Mouse (Mus musculus) frontal cortex, postnatal 36 days (tissue): Measurements from ENCODE around the gene Skint6.
"Not testable (repeated sequence)": the region's sequence is repeated elsewhere in the genome, so short reads cannot be mapped to it uniquely, and the experiment has no call there.

Source experiments
- DNase-seq, 2 experiments: peaks; one replicate each; pipeline ENCODE4 v3.0.0; 2022; ENCODE audit warnings: low spot score in 2 of 2

Gene Skint6

DNA sequence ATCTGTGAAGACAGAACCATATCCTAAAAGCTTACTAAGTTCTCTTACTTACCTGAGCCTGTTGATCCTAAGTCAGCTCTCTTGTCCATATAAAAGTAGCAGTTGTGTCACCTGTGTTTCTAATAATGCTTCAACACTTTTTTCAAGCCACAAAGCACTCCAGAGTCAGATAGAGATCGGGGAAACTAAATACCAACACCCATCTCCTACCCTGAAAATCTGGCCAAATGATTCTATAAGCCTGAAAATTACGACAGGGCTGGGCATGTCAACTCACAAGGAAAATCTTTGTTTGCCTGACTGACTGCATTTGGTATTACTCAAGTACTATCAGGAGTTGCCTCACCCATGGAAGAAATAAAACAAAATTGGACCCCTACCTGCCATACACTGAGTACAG, at the start of gene Skint6:
Skint6 (minus strand) TSS at position 101 of the 400 bp plus-strand sequence.
- no peak for DNase-seq

DNA sequence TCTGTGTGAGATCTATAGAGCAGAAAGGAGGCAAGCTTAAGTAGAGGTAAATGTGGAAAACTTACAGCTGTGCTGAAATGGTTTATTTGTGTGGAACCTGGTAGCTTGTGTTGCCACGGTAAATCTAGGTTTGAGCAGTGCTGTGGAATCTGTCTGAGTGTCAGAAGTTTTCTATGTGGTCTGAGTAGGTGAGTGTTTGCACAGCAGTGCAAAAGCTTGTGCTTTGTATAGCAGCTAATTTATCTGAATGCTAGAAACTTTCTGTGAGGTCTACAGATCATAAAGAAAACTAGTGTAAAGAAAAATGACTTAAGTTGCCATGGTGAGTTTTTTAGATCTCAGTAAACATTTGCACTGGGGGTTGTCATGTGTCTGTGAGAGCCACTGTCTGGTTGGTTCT, 34.1 kb upstream of the Skint6 start:
- DNase-seq = no peak

DNA sequence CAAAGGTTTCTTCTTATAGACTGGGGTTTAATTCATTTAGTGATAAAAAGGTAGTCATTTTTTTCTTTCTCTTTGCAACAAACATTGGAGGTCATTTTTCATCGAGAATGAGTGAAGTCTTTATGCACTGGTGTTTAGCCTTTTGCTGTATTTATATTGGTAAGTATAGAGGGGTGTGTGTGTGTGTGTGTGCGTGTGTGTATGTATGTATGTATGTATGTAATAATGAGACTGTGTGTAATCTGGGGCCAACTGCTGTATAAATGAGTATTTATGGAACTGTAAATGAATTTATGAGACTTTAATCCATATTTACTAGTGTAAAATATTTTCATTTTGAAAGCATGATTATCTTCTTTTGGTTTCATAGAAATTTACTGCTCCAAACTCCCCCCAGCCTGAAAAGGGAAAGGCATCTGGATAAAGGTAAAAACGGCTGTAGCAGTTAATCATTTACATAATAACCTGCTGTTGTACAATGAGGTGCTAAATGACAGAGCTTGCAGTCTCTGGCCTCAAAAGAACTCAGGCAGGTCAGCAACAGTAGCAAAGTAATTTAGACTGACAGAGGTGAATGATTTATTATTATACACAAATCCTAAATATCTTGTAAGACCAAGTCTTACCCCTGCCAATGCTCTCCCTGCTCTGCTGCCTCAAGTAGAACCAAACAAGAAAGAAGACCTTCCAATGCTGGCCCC, 15.2 kb upstream of the Skint6 start:
- DNase-seq = no peak

DNA sequence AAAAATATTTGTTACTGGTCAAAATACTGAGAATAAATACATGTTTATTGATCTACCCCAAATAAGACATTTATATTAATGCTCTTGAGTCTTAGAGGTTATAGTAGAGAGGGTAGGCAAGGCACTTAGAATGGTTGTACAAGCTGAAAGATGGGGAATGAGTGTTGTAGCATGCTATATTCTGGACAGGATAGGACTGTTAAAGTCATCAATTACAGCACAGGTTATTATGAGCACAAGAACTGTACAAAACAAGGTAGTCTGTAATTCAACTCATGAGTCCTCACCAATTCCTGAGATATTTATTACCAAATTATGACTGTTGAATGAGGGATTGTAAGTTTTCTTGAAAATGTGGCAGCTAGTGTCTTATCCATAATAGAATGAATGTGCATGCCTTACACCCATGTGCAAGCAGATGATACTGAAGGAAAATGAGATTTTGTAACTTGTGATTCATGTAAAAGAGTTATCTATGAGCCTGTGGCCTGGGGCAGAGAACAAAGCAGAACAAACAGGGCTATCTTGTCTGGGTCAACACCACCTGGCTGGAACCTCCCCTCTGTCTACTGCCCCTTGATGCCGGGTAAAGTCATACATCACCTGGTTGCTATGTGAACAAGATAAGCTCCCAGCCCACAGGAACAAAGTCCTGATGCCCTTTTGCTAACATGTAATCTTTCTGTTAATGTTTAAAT, 23.3 kb downstream of the Skint6 start:
- DNase-seq = no peak

DNA sequence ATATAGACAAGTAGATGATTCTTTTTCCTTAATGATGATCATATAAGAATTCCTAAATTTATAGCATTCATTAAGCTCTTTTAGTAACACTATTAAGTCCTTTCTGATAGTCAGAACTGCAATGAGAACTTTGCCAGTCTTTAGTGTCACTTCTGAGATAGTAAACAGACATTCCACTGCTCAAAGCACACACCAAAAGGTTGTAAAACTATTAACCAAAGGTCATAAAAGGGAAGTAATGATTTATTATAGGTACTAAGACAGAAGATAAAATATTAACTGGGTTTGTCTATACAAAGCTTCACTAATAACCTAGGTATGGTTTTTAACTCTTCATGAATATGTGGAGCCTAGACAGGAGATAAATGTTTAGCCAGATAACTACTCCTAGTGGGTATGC, 41.0 kb downstream of the Skint6 start:
- DNase-seq = no peak

DNA sequence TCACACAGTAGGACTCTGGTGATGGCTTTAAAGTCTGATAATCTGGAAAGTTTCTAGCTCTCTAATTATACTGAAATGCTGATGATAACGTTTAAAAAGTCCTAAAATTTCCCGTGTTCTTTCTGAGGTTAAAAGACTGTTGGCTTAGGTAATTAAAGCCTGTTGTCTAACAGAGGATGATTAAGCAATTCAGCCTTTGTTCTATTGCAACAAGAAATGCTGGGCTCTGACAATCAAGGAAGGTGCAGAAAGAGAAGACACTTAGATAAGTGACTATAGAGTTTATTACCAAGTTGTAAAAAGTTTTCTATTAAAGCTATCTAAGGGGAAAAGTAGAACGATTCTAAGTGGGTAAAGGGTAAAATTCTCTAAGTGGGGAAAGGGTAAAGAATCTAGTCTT, 219.2 kb downstream of the Skint6 start:
- DNase-seq = no peak

DNA sequence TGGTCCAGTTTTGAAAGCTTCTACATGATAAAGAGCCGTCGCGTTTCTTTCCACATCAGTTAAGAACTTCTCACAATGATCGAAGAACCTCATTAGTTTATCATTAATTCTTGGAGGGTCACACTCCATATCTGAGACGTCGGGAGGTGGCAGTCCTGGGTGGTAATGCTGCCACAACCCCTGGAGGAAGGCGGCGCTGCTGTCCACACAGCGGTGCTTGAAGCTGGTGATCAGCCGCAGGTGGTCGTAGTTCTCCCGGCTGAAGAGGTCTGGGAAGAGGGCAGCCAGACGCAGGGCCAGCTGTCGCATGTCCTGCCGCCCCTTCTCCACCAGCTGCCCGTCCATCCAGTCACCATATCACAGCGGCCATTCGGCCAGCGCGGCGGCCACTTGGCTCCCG, 307.6 kb downstream of the Skint6 start:
- not testable (repeated sequence) for DNase-seq

DNA sequence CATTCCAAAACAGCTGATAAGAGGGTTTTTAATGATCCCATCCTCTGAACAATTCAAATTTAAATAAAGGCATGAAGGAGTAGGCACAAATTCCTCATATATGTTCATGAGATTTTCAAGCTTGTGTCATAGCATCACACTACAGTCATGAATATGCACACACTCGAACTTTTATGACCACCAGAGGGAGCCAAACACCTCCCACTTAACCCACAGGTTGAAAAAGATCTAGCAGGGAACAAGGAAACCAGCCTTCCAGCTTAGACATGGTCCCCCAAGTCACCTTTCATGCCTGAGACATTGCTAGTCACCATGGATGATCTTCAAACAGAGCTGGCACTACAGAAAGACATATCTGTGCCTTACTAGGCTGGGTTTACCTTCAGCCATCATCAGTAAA, 496.1 kb downstream of the Skint6 start:
- no peak for DNase-seq

DNA sequence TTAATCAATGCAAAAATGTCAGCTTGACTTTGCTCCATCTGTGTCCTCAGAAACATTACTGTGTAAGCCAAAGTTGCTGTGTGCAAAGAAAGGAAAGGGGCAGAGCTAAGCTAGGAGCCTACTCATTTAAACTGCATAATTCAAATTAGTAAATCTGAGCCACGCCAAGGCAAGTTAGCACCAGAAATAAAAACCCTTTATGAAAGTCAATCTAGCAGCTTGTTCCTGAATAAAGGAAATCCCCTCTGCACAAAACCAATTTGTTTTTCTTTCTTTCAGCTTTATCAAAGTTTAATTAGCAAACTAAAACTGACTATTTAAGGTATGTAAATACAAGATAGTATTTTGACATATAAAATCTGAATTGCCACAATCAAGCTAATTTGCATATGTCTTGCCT, 512.0 kb downstream of the Skint6 start, which contains the start of gene Skint10:
Skint10 (minus strand) TSS at position 101 of the 400 bp plus-strand sequence.
- no peak for DNase-seq
